Mouse (Mus musculus) kidney, adult 2 months (tissue): Measurements from ENCODE around the gene Tpbg.

Source experiments
- CTCF ChIP-seq: fragments of 200-500 bp; conservative IDR thresholded peaks from 2 replicates; pipeline ENCODE4 v1.5.1; 2011; ENCODE audit warnings: low read depth, mild to moderate bottlenecking, control low read depth, low read length, moderate library complexity, mixed read lengths; ENCODE audit not compliant: insufficient read depth, insufficient read length
- POLR2A ChIP-seq: fragments of 200-500 bp; IDR thresholded peaks from one replicate; pipeline ENCODE4 v1.6.1; 2011; ENCODE audit warnings: low read depth, low read length, control low read depth

GRCm38 (mm10) chr9:85841891-85842290, 289 bp upstream of the Tpbg start:
- TF ChIP-seq CTCF, result no peak
- TF ChIP-seq POLR2A, result no peak
